Mouse (Mus musculus) midbrain, embryonic 13.5 days (tissue): ENCODE results near the gene Wwc2. TPM values are rescaled to one million over a fixed set of nuclear protein-coding genes. Genes with fewer than 3 reads are reported as not detected.

ENCODE experiments used
- ATAC-seq: fragments of 200-750 bp; cut with Nextera tagmentation; 2 replicates; pipeline ENCODE4 v1.8.0; 2017; ENCODE audit warnings: mild to moderate bottlenecking, moderate TSS enrichment, moderate library complexity
- H3K27ac ChIP-seq: fragments of 300-500 bp; sonication (generic); 2 replicates; pipeline ENCODE4 v1.5.1; 2015; ENCODE audit warnings: inconsistent platforms, mild to moderate bottlenecking, moderate library complexity
- H3K27me3 ChIP-seq: fragments of 300-500 bp; sonication (generic); 2 replicates; pipeline ENCODE4 v1.6.1; 2015; ENCODE audit warnings: mild to moderate bottlenecking, inconsistent platforms
- H3K36me3 ChIP-seq: fragments of 300-500 bp; sonication (generic); 2 replicates; pipeline ENCODE4 v1.6.1; 2015; ENCODE audit warnings: mild to moderate bottlenecking, inconsistent platforms
- H3K4me1 ChIP-seq: fragments of 300-500 bp; sonication (generic); replicated peaks from 2 replicates; pipeline ENCODE4 v1.6.1; 2015; ENCODE audit warnings: inconsistent platforms
- H3K4me2 ChIP-seq: fragments of 300-500 bp; sonication (generic); replicated peaks from 2 replicates; pipeline ENCODE4 v1.6.1; 2015; ENCODE audit warnings: moderate library complexity, mild to moderate bottlenecking, inconsistent platforms
- H3K4me3 ChIP-seq: fragments of 300-500 bp; sonication (generic); replicated peaks from 2 replicates; pipeline ENCODE4 v1.5.1; 2015; ENCODE audit warnings: mild to moderate bottlenecking, inconsistent platforms
- H3K9ac ChIP-seq: fragments of 300-500 bp; sonication (generic); replicated peaks from 2 replicates; pipeline ENCODE4 v1.6.1; 2015; ENCODE audit warnings: mild to moderate bottlenecking, inconsistent platforms
- H3K9me3 ChIP-seq: fragments of 300-500 bp; sonication (generic); 2 replicates; pipeline ENCODE4 v1.6.1; 2016; ENCODE audit warnings: mild to moderate bottlenecking, inconsistent platforms
- WGBS: fragments of 180-500 bp; shearing (Covaris S2); methylation state at CpG from one replicate; pipeline ENCODE4 v1.1.7; 2015; 5-methylcytosine and 5-hydroxymethylcytosine counted together
- polyA plus RNA-seq: library from polyadenylated mRNA; unstranded; fragments of >200 nt; fragmentation: Nextera tagmentation; extraction: Ambion mirVana; gene quantifications from 2 replicates; pipeline ENCODE4 v1.2.1, GENCODE M21; 2015

The Wwc2 gene
- polyA plus RNA-seq, 1 experiment from 2014 or later = 5.1 TPM

DNA sequence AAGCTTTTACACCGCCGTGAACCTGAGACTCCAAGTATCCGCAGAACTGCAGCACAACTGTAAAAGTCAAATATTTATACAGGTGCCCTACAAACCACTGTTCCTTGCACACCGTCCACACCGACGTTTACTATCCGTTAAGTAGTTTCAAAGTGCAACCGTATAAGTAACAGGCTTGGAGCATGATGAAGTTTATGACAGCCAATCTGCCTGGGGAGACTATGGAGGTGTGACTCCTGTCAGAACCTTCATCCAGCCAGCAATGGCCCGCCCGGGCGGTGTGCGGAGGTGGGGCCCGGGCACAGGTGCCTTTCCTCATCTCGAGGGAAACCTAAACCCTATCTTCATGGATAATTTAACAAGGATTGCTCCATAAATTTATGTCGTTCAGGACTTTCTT, 2.6 kb downstream of the Wwc2 start:
- no peak overlapping the region for H3K4me3 ChIP-seq
- H3K9ac ChIP-seq = no peak overlapping the region
- no peaks in the 10 kb centered on the region for H3K9me3 ChIP-seq
- peaks cover 37% of the 10 kb centered on the region for H3K4me1 ChIP-seq
- no peak overlapping the region for H3K4me2 ChIP-seq
- H3K27me3 ChIP-seq = 0 out of 2 replicates have a peak, but pooled peaks cover 3% of the 10 kb centered on the region
- WGBS = 89% methylated on average over 15 of the region's 15 CpGs
- H3K36me3 ChIP-seq = no peaks in the 10 kb centered on the region
- H3K27ac ChIP-seq = no peak overlapping the region
- no peak for ATAC-seq

DNA sequence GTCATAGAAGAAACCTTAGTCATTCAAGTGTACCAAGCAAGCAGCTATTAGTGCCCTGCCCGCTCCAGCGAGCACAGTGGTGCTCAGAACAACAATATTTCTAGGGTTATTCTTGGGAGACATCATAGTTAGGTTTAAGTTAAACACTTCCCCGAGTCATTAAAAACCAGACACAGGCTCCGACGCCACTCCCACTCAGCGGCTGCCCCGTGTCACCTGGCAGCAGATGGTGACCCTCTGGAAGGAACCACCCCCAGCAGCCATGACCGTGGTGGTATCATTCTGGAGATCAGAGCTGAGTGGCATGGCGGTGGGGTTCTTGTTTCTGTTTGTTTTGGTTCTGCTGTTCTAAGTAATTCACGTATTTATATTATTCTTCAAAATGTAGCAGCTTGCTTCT, 5.1 kb downstream of the Wwc2 start:
- Histone ChIP-seq H3K36me3 (no peaks in the 10 kb centered on the region), H3K27ac (peak overlapping the region; percentile 26; the same call in 1 of the 2 replicates), H3K9ac (no peak overlapping the region), H3K9me3 (no peaks in the 10 kb centered on the region), H3K4me3 (no peak overlapping the region), H3K4me2 (no peak overlapping the region), H3K27me3 (no peaks in the 10 kb centered on the region), H3K4me1 (peaks cover 31% of the 10 kb centered on the region)
- WGBS = 61% methylated on average over 10 of the region's 10 CpGs
- no peak for ATAC-seq

DNA sequence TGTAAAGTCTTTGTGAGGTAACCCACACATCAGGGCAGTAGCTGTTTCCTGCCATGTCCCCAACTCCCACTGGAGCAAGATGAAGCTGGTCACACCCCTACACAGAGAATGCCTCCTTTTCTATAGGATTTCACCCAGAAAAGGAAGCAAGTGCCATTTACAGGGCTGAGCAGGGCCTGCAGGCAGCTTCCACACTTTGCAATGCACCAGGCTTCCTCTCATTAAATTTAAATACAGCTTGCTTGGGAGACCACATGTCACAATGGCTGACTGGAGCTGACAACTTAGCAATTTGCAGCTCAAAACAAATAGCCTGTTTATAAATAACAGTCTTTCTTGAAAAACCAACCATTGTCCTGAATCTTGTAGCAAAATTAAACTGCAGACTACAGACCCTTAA, 5.5 kb downstream of the Wwc2 start:
- Histone ChIP-seq H3K9ac (no peak overlapping the region), H3K36me3 (no peaks in the 10 kb centered on the region), H3K4me2 (no peak overlapping the region), H3K4me3 (no peak overlapping the region), H3K27ac (peak overlapping the region; percentile 26; the same call in 1 of the 2 replicates), H3K27me3 (no peaks in the 10 kb centered on the region), H3K4me1 (peaks cover 31% of the 10 kb centered on the region), H3K9me3 (no peaks in the 10 kb centered on the region)
- ATAC-seq = peak; percentile 16; the same call in 1 of the 2 replicates

DNA sequence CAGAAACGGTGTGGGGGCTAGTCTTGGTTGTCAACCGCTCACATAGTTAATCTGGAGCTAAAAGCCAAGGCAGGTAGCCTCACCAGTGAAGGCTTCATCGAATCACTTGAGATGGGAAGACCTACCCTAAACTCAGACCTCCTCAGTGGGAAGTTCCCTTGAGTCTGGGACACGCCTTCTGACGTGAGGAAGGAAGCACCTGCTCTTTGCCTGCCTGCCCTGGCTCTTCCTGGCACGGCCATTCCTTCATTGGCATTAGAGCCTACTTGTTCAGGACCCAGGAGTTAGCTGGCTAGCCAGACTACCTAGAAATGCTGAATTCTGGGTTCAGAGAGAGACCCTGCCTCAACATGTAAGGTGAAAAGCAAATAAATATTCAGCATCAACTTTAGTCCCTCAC, 9.6 kb downstream of the Wwc2 start:
- ATAC-seq = no peak
- Histone ChIP-seq H3K27ac (no peak overlapping the region), H3K36me3 (0 out of 2 replicates have a peak, but pooled peaks cover 2% of the 10 kb centered on the region), H3K4me2 (no peak overlapping the region), H3K9ac (no peak overlapping the region), H3K9me3 (no peaks in the 10 kb centered on the region), H3K4me3 (no peak overlapping the region), H3K27me3 (no peaks in the 10 kb centered on the region), H3K4me1 (peaks cover 10% of the 10 kb centered on the region)
- WGBS = 91% methylated on average over 6 of the region's 6 CpGs

DNA sequence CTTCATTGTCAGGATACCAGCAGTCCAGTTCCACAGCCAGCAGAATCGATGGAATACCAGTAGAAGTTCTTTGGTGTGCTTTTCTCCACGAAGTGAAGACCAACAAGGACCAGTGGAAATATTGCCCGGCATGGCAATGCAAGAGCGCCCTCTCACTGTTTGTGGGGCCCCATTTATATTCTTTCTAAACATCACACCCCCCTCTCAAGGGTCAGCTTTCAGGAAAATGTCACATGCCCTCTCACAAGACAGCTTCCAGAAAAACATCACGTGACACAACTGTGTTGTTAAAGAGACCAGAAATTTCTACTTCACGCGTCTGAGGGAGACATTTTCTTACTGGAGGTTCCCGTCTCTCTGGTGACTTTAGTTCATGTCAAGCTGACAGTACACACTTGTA, 10.8 kb downstream of the Wwc2 start:
- no peaks in the 10 kb centered on the region for H3K9me3 ChIP-seq
- ATAC-seq = no peak
- no peak overlapping the region for H3K9ac ChIP-seq
- peaks cover 4% of the 10 kb centered on the region for H3K4me1 ChIP-seq
- no peaks in the 10 kb centered on the region for H3K27me3 ChIP-seq
- no peak overlapping the region for H3K4me2 ChIP-seq
- 0 out of 2 replicates have a peak, but pooled peaks cover 2% of the 10 kb centered on the region for H3K36me3 ChIP-seq
- no peak overlapping the region for H3K27ac ChIP-seq
- 96% methylated on average over 8 of the region's 8 CpGs for WGBS
- no peak overlapping the region for H3K4me3 ChIP-seq

DNA sequence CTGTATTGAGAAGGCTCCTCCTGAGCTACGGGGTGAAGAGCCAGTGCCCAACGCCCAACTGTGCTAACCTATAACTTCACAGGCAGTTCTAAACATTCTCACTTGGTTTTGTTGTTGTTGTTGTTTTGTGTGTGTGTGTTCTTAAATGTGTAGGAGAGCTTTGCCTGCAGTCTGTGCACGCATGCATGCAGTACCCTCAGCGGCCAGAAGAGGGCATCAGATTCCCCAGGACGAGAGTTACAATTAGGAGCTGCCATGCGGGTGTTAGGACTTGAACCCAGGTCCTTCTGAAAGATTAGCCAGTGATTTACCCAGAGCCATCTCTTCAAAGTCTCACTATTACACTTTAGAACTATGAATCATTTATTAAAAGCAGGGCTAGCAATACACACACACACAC, 12.0 kb downstream of the Wwc2 start:
- no peak overlapping the region for H3K9ac ChIP-seq
- H3K27me3 ChIP-seq = no peaks in the 10 kb centered on the region
- H3K9me3 ChIP-seq = no peaks in the 10 kb centered on the region
- no peak overlapping the region for H3K4me2 ChIP-seq
- peaks cover 14% of the 10 kb centered on the region for H3K4me1 ChIP-seq
- 78% methylated on average over 6 of the region's 6 CpGs for WGBS
- no peak overlapping the region for H3K27ac ChIP-seq
- 0 out of 2 replicates have a peak, but pooled peaks cover 2% of the 10 kb centered on the region for H3K36me3 ChIP-seq
- ATAC-seq = no peak
- H3K4me3 ChIP-seq = no peak overlapping the region

DNA sequence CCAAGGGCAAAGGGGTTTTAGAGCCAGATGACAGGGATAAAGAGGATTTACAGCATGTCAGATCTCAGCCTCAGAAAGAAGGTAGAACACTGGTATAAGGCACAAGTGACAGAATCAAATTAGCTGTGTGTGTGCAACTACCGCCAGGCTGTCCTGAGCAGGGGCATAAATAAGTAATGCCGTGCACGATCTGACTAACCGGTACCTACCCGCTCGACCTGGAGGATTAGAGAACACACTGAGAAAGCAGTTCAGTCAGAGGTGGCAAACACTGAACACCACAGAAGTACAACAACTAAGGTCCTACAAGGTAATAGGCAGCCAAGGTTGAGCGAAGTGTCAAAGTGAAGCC, 15.8 kb downstream of the Wwc2 start:
- Histone ChIP-seq H3K4me3 (peak overlapping the region; percentile 40), H3K9me3 (no peaks in the 10 kb centered on the region), H3K27ac (peak overlapping the region; percentile 70), H3K4me2 (peak overlapping the region; percentile 71), H3K27me3 (no peaks in the 10 kb centered on the region), H3K4me1 (peaks cover 14% of the 10 kb centered on the region), H3K36me3 (0 out of 2 replicates have a peak, but pooled peaks cover 2% of the 10 kb centered on the region), H3K9ac (peak overlapping the region; percentile 59)
- peak; percentile 75 for ATAC-seq
- 28% methylated on average over 7 of the region's 7 CpGs for WGBS

DNA sequence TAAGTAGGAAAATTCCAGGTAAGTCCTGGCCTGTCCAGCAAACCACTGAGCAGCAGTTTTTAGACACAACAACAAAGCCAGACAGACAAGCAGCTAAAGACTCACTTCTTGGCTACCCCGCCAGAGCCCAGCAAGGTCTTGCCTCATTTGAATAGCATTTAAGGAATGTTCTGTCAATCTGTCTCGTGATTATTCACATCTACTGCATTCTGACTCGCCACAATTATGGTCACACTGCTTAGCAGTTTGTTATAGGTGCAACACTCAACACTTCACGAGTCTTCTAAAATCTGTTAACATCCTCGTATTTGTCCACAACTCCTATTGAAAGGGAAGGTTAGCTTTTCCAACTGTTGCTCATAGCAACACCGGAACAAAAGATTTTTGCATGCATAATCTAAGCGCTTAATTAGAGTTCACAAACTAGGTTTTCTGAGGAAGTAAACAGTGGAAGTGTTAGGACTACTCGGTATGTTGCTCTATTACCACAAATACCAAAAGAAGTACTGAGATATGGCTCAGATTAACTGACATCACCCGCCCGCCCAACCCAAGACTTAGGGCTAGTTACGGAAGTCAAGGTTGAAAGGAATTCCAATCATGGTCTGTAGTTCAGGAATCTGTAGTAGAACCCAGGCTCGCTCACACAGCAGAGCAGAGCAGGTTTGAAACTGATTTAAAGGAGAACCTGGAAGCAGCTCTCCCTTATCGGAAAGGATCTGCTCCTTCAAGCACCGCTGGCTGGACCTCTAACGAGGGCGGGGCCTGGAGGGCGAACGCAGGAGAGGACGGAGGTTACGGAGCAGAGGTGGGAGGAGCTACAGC, 16.4 kb downstream of the Wwc2 start:
- peak; percentile 76 for ATAC-seq
- WGBS = 11% methylated on average over 20 of the region's 20 CpGs

DNA sequence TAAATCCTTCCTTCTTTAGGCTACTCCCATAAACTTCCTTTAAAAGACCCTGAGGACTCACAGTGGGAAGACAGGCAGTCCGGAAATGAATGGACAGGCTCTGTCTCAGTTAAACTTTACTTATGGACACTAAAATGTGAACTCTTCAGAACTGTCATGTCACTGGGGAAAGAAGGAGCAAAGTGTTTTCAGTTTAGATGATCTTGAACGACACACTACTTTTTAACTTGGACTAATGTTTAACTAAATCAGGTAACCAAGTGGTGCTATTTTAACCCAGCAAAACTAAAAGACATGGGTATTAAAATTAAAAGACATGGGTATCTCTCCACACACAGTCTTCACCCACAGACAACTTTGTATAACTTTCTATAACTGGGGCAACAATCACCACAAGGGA, 19.6 kb downstream of the Wwc2 start:
- H3K4me2 ChIP-seq = no peak overlapping the region
- H3K27me3 ChIP-seq = no peaks in the 10 kb centered on the region

More for the DNA sequence above, 16.4 kb downstream of the Wwc2 start:
- Histone ChIP-seq H3K27me3 (no peaks in the 10 kb centered on the region), H3K27ac (peak overlapping the region; percentile 70), H3K4me1 (peaks cover 14% of the 10 kb centered on the region), H3K4me3 (peak overlapping the region; percentile 40), H3K4me2 (peak overlapping the region; percentile 71), H3K9ac (peak overlapping the region; percentile 59), H3K9me3 (no peaks in the 10 kb centered on the region), H3K36me3 (0 out of 2 replicates have a peak, but pooled peaks cover 2% of the 10 kb centered on the region)

DNA sequence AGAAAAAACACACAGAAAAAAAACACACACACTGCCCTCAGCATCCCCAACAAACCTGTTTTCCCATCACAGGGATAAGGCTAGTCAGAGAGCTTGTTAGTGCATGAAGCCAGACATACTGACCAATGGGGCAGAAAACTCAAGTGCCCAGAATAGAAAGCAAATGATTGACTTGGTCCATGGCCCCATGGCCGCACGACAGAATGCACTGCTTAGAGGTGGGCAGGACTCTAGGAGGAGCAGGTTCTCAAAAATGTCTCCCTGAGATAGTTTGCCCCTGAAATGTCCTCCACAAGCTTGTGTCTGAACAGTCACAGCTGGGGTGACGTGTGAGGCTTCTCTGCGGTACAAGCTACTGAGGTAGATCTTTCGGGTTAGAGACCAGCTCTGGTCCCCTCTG, 20.1 kb downstream of the Wwc2 start:
- Histone ChIP-seq H3K9ac (no peak overlapping the region), H3K27ac (no peak overlapping the region), H3K9me3 (no peaks in the 10 kb centered on the region), H3K36me3 (no peaks in the 10 kb centered on the region), H3K4me3 (no peak overlapping the region), H3K4me1 (peaks cover 22% of the 10 kb centered on the region), H3K4me2 (no peak overlapping the region), H3K27me3 (no peaks in the 10 kb centered on the region)
- ATAC-seq = no peak
- 88% methylated on average over 5 of the region's 5 CpGs for WGBS

More for the DNA sequence above, 19.6 kb downstream of the Wwc2 start:
- Histone ChIP-seq H3K9ac (no peak overlapping the region), H3K27ac (no peak overlapping the region), H3K4me1 (peaks cover 22% of the 10 kb centered on the region), H3K4me3 (no peak overlapping the region), H3K36me3 (no peaks in the 10 kb centered on the region), H3K9me3 (no peaks in the 10 kb centered on the region)
- ATAC-seq = no peak
- WGBS = 90% methylated on average over 2 of the region's 2 CpGs

DNA sequence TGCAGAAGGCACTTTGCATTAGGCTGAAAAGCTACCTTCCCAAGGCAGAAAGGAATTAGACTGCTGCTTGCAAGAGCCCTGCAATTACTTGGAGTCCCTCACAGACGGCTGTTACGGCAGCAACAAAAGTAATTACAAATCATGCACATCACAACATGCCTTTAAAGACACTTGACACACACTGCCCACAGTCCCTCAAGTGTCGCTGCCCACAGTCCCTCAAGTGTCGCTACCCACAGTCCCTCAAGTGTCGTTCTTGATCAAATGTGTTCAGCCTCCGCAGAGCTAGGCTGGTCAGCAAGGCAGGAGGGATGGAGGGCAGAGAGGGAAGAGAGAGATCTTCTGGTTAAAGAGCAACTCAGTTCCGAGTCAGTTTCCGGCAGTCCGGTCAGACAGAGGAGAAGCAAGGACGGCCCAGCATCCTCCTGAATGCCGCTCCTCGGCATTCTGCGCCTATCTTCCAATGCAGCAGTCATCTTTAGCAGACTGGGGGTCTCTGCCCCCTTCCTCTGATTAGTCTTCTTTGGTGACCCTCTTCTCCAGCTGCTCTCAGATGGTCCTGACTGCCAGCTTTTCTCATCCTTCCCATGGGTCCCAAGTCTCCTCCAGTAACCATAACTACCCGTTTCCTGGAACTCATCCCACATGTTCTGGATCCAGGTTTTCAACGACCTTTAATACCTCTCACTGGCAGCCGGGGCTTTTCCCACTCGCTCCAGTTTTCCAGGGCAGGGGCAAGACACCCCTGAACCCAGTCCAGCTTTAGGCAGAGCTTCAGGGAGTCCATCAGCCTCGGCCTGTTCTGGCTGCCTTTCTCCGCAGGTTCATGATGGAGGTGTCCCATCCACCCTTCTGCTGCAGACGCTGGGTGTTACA, 23.4 kb downstream of the Wwc2 start:
- 78% methylated on average over 20 of the region's 20 CpGs for whole genome bisulfite sequencing
- Histone ChIP-seq H3K4me1 (peaks cover 16% of the 10 kb centered on the region), H3K9me3 (no peaks in the 10 kb centered on the region), H3K27ac (no peak overlapping the region), H3K36me3 (no peaks in the 10 kb centered on the region), H3K4me2 (no peak overlapping the region), H3K9ac (no peak overlapping the region), H3K4me3 (no peak overlapping the region), H3K27me3 (no peaks in the 10 kb centered on the region)
- ATAC-seq = no peak

DNA sequence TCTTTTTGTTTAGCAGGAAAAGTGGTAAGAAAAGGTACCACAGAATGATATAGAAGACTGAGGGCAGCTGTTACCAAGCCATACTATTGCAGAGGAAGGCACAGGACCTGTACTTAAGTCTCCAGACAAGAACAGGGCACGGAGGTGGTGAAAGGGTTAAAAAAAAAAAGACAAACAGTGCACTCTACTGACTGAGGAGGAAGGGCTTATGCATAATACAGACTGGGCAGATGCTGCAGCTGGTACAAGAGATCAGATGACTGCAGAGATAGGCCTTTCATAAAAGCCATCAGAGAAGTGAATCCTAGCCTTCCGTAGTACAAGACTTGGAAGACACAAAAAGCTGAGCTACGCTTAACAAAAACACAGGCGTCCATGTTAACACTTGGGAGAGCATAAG, 28.2 kb downstream of the Wwc2 start:
- Histone ChIP-seq H3K27ac (no peak overlapping the region), H3K27me3 (no peaks in the 10 kb centered on the region), H3K9me3 (no peaks in the 10 kb centered on the region), H3K9ac (no peak overlapping the region), H3K4me3 (no peak overlapping the region), H3K36me3 (no peaks in the 10 kb centered on the region), H3K4me2 (no peak overlapping the region), H3K4me1 (peaks cover 21% of the 10 kb centered on the region)
- ATAC-seq = no peak
- WGBS = 57% methylated on average over 4 of the region's 4 CpGs
